Mouse (Mus musculus) hindbrain, embryonic 15.5 days (tissue): Measurements from ENCODE around the gene Shank2. TPM values are rescaled to one million over a fixed set of nuclear protein-coding genes. Genes with fewer than 3 reads are reported as not detected.

ENCODE experiments used
- ATAC-seq: fragments of 200-750 bp; cut with Nextera tagmentation; 2 replicates; pipeline ENCODE4 v1.8.0; 2017; ENCODE audit warnings: low read depth, moderate number of reproducible peaks, moderate TSS enrichment; ENCODE audit not compliant: low FRiP score
- H3K27ac ChIP-seq: fragments of 300-500 bp; sonication (generic); replicated peaks from 2 replicates; pipeline ENCODE4 v1.5.1; 2015; ENCODE audit warnings: mild to moderate bottlenecking, inconsistent platforms
- H3K27me3 ChIP-seq: fragments of 300-500 bp; sonication (generic); 2 replicates; pipeline ENCODE4 v1.6.1; 2015; ENCODE audit warnings: control low read depth, inconsistent platforms
- H3K36me3 ChIP-seq: fragments of 300-500 bp; sonication (generic); 2 replicates; pipeline ENCODE4 v1.6.1; 2015; ENCODE audit warnings: control low read depth, inconsistent platforms
- H3K4me1 ChIP-seq: fragments of 300-500 bp; sonication (generic); replicated peaks from 2 replicates; pipeline ENCODE4 v1.6.1; 2015; ENCODE audit warnings: control low read depth, inconsistent platforms
- H3K4me2 ChIP-seq: fragments of 300-500 bp; sonication (generic); 2 replicates; pipeline ENCODE4 v1.6.1; 2015; ENCODE audit warnings: moderate library complexity, mild to moderate bottlenecking, inconsistent platforms
- H3K4me3 ChIP-seq: fragments of 300-500 bp; sonication (generic); 2 replicates; pipeline ENCODE4 v1.5.1; 2015; ENCODE audit warnings: mild to moderate bottlenecking, inconsistent platforms
- H3K9ac ChIP-seq: fragments of 300-500 bp; sonication (generic); 2 replicates; pipeline ENCODE4 v1.6.1; 2015; ENCODE audit warnings: inconsistent platforms
- H3K9me3 ChIP-seq: fragments of 300-500 bp; sonication (generic); 2 replicates; pipeline ENCODE4 v1.6.1; 2016; ENCODE audit warnings: control low read depth, inconsistent platforms
- WGBS: fragments of 180-500 bp; shearing (Covaris S2); methylation state at CpG from one replicate; pipeline ENCODE4 v1.1.7; 2015; 5-methylcytosine and 5-hydroxymethylcytosine counted together
- polyA plus RNA-seq: library from polyadenylated mRNA; unstranded; fragments of >200 nt; fragmentation: Nextera tagmentation; extraction: Ambion mirVana; gene quantifications from 2 replicates; pipeline ENCODE4 v1.2.1, GENCODE M21; 2015

The Shank2 gene
- polyA plus RNA-seq: 8.8 and 10.2 TPM in 2 replicates

GRCm38 (mm10) chr7:144001628-144002027 lies at the start of gene Shank2:
TSS of gene Shank2 (plus strand) at chr7:144001928.
- WGBS: 88% methylated on average over 3 of the region's 3 CpGs
- no peak within 1 kb of the TSS for H3K9ac ChIP-seq

GRCm38 (mm10) chr7:143952130-143952529 lies 49.6 kb upstream of the Shank2 start:
- Histone ChIP-seq H3K27ac (no peak overlapping the region), H3K4me3 (no peak overlapping the region), H3K4me1 (no peaks in the 10 kb centered on the region), H3K4me2 (no peak overlapping the region), H3K9ac (no peak overlapping the region), H3K27me3 (no peaks in the 10 kb centered on the region), H3K36me3 (no peaks in the 10 kb centered on the region), H3K9me3 (no peaks in the 10 kb centered on the region)
- WGBS: 70% methylated on average over 3 of the region's 3 CpGs
- ATAC-seq: no peak

More at GRCm38 (mm10) chr7:144001628-144002027, at the start of gene Shank2:
- H3K27me3 ChIP-seq: no peaks in the 10 kb centered on the region
- H3K4me1 ChIP-seq: no peaks in the 10 kb centered on the region
- no peak for ATAC-seq
- H3K27ac ChIP-seq: no peak within 1 kb of the TSS
- no peak within 1 kb of the TSS for H3K4me3 ChIP-seq
- H3K9me3 ChIP-seq: peaks cover 8% of the 10 kb centered on the region
- H3K4me2 ChIP-seq: no peak within 1 kb of the TSS
- H3K36me3 ChIP-seq: no peaks in the 10 kb centered on the region

GRCm38 (mm10) chr7:143956575-143957295 lies 45.0 kb upstream of the Shank2 start:
- no peaks in the 10 kb centered on the region for H3K9me3 ChIP-seq
- H3K36me3 ChIP-seq: no peaks in the 10 kb centered on the region
- H3K4me2 ChIP-seq: no peak overlapping the region
- H3K27me3 ChIP-seq: no peaks in the 10 kb centered on the region
- no peaks in the 10 kb centered on the region for H3K4me1 ChIP-seq
- 92% methylated on average over 6 of the region's 6 CpGs for WGBS
- no peak for ATAC-seq
- H3K4me3 ChIP-seq: no peak overlapping the region
- H3K27ac ChIP-seq: no peak overlapping the region
- no peak overlapping the region for H3K9ac ChIP-seq

- Histone ChIP-seq H3K27ac (no peak overlapping the region), H3K36me3 (no peaks in the 10 kb centered on the region), H3K27me3 (no peaks in the 10 kb centered on the region), H3K4me2 (no peak overlapping the region), H3K9ac (no peak overlapping the region), H3K9me3 (no peaks in the 10 kb centered on the region), H3K4me1 (no peaks in the 10 kb centered on the region), H3K4me3 (no peak overlapping the region)
- WGBS: 56% methylated on average over 11 of the region's 11 CpGs
- ATAC-seq: no peak
These were observed 43.6 kb upstream of the Shank2 start for GRCm38 (mm10) chr7:143958030-143958565.

DNA sequence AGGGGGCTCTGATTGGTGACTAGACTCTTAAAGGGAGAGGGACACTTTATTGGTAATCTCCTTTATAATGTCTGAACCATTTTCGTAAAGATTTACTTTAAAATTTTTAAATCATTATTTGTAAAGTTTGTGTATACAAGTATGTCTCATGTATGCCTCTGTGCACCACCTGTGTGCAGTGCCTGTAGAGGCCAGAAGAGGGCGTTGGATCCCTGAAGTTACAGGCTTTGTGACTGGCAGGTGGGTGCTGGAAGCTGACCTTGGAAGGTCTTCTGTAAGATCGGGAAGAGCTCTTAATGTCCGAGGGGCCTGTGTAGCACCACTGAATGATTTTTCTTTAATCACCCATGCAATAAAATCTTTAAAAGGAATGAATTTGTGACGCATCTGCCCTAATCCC lies 37.9 kb upstream of the Shank2 start:
- no peak for ATAC-seq
- Histone ChIP-seq H3K9ac (no peak overlapping the region), H3K36me3 (no peaks in the 10 kb centered on the region), H3K4me1 (no peaks in the 10 kb centered on the region), H3K9me3 (no peaks in the 10 kb centered on the region), H3K4me3 (no peak overlapping the region), H3K4me2 (no peak overlapping the region), H3K27ac (no peak overlapping the region), H3K27me3 (no peaks in the 10 kb centered on the region)
- 89% methylated on average over 5 of the region's 5 CpGs for WGBS

GRCm38 (mm10) chr7:143966621-143967020 lies 35.1 kb upstream of the Shank2 start:
- no peak overlapping the region for H3K9ac ChIP-seq
- ATAC-seq: no peak
- no peak overlapping the region for H3K4me3 ChIP-seq
- WGBS: 80% methylated on average over 7 of the region's 7 CpGs
- no peaks in the 10 kb centered on the region for H3K36me3 ChIP-seq
- no peaks in the 10 kb centered on the region for H3K9me3 ChIP-seq
- H3K4me1 ChIP-seq: no peaks in the 10 kb centered on the region
- no peaks in the 10 kb centered on the region for H3K27me3 ChIP-seq
- no peak overlapping the region for H3K27ac ChIP-seq
- no peak overlapping the region for H3K4me2 ChIP-seq

DNA sequence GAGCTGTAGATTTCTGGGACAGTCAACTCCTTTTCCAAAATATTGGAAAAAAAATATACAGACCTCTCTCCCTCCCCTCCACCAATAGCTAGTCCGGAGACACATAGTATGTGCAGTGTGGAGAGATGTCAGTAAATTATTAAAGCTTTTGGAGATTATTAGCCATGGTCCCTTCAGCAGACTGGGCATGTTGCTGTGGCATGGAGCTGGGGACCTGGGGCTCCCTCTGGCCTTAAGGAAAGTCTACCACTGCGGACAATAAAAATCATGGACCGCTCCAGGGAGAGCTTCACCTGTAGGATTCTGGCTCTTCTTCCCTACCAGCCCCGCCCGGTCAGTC lies 24.3 kb upstream of the Shank2 start:
- Histone ChIP-seq H3K9me3 (no peaks in the 10 kb centered on the region), H3K27me3 (peaks cover 65% of the 10 kb centered on the region), H3K4me2 (peak overlapping the region; percentile 99), H3K27ac (no peak overlapping the region), H3K36me3 (no peaks in the 10 kb centered on the region), H3K9ac (peak overlapping the region; percentile 52), H3K4me1 (peaks cover 21% of the 10 kb centered on the region), H3K4me3 (peak overlapping the region; percentile 59)
- 13% methylated on average over 5 of the region's 5 CpGs for WGBS
- ATAC-seq: no peak

GRCm38 (mm10) chr7:143977831-143978682 lies 23.7 kb upstream of the Shank2 start:
- WGBS: under 1% methylated on average over 67 of the region's 67 CpGs
- H3K4me3 ChIP-seq: peak overlapping the region; percentile 59
- peaks cover 21% of the 10 kb centered on the region for H3K4me1 ChIP-seq
- H3K36me3 ChIP-seq: no peaks in the 10 kb centered on the region
- ATAC-seq: peak; percentile 58
- no peaks in the 10 kb centered on the region for H3K9me3 ChIP-seq
- H3K9ac ChIP-seq: peak overlapping the region; percentile 52
- peak overlapping the region; percentile 99 for H3K4me2 ChIP-seq
- H3K27me3 ChIP-seq: peaks cover 65% of the 10 kb centered on the region
- no peak overlapping the region for H3K27ac ChIP-seq

GRCm38 (mm10) chr7:143978741-143979371 lies 22.9 kb upstream of the Shank2 start:
- H3K9me3 ChIP-seq: no peaks in the 10 kb centered on the region
- under 1% methylated on average over 49 of the region's 50 CpGs for WGBS
- H3K36me3 ChIP-seq: no peaks in the 10 kb centered on the region
- peak overlapping the region; percentile 99 for H3K4me2 ChIP-seq
- H3K4me3 ChIP-seq: peak overlapping the region; percentile 59
- peaks cover 21% of the 10 kb centered on the region for H3K4me1 ChIP-seq
- ATAC-seq: peak; percentile 83
- no peak overlapping the region; the same call in 1 of the 2 replicates for H3K27ac ChIP-seq
- peak overlapping the region; percentile 52 for H3K9ac ChIP-seq
- H3K27me3 ChIP-seq: peaks cover 65% of the 10 kb centered on the region

DNA sequence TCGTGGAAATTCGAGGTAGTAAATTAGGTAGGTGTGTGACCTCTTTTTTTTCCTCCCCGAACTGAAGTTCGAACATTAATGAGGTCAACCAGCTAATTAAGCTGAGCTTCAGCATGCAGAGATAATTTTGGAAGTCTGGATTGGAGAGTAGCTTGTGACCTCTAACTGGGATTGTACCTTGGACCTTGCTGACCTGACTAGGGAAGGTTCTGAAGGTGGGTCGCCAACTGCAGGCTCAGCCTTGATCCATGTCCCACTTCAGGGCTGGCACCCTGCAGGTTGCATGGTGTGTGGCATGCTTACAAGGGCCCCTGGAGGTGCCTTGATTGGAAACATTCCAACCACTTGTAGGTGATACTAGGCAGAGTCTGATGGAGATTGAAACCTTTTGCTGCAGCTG lies 21.7 kb upstream of the Shank2 start:
- Histone ChIP-seq H3K27ac (no peak overlapping the region), H3K4me1 (peaks cover 21% of the 10 kb centered on the region), H3K4me3 (no peak overlapping the region; the same call in 1 of the 2 replicates), H3K27me3 (peaks cover 65% of the 10 kb centered on the region), H3K9me3 (no peaks in the 10 kb centered on the region), H3K4me2 (peak overlapping the region; percentile 99; the same call in 1 of the 2 replicates), H3K9ac (no peak overlapping the region), H3K36me3 (no peaks in the 10 kb centered on the region)
- no peak for ATAC-seq
- WGBS: 59% methylated on average over 5 of the region's 5 CpGs

DNA sequence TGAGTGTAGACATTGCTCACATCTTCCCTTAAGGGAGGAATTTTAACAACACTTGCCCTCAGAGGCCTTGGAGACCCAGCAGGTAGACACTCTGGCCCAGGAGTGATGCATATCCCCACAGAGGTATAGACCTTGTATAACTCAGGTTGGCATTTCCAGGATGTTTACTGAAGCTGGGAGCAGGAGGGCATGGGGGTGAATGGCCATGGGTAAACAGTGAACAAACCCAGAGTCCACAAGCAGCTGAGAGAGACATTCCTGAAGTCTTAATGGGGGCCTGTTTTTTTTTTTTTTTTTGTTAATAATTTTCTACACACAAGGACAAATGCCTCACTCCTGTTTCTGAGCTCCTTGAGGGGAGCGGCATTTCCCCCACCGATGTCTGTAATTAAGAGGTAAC lies 15.4 kb upstream of the Shank2 start:
- 0 out of 2 replicates have a peak, but pooled peaks cover 6% of the 10 kb centered on the region for H3K27me3 ChIP-seq
- no peaks in the 10 kb centered on the region for H3K9me3 ChIP-seq
- H3K9ac ChIP-seq: no peak overlapping the region
- H3K27ac ChIP-seq: no peak overlapping the region
- H3K4me2 ChIP-seq: no peak overlapping the region
- no peak for ATAC-seq
- no peaks in the 10 kb centered on the region for H3K4me1 ChIP-seq
- no peaks in the 10 kb centered on the region for H3K36me3 ChIP-seq
- no peak overlapping the region for H3K4me3 ChIP-seq
- 93% methylated on average over 2 of the region's 2 CpGs for WGBS

DNA sequence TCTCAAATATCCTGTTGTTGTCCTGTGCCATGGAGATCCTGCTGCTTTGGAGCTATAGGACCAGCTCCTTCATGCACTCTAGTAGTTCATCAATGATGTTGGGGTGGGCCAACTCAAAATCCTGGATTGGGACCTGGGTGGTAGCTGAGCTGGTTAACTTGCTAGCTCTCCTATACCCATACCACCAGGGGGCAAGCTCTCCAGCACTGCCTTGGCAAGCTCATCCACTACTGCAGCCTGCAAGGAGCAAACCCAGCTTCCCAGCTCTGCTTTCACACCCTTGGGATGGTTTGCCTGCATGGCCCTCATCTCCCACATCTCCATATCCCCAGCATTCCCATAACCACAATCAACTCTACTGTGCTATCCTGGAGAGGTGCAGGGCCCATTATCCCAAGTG lies 10.6 kb upstream of the Shank2 start:
- Histone ChIP-seq H3K27ac (no peak overlapping the region), H3K27me3 (no peaks in the 10 kb centered on the region), H3K4me2 (no peak overlapping the region), H3K36me3 (no peaks in the 10 kb centered on the region), H3K4me1 (no peaks in the 10 kb centered on the region), H3K9me3 (no peaks in the 10 kb centered on the region), H3K9ac (no peak overlapping the region), H3K4me3 (no peak overlapping the region)
- ATAC-seq: no peak
